9 mouse cellular contexts compared by ENCODE assay signal in genomic region chr10:45104098-45104497, GRCm38 (mm10). TPM values are rescaled to one million over a fixed set of nuclear protein-coding genes. Genes with fewer than 3 reads are reported as not detected.
DNase-seq lines count a peak whose midpoint lies in the region; ATAC-seq lines count a peak whose summit lies in the region.
"Had no signal": no experiment of that assay in that cellular context is flagged by ENCODE, and none has a peak within 500 bp of the region (broad histone marks: within the 10 kb centered on the region; RNA-seq: fewer than 3 reads in every experiment).

No protein-coding gene starts in this region.

- WGBS in neural tube, embryonic 11.5 days = 65% methylated on average over 7 of the region's 7 CpGs
- 27% methylated on average over 7 of the region's 7 CpGs for WGBS in heart, embryonic 16.5 days

- H3K4me3 ChIP-seq in neural tube, embryonic 11.5 days (ENCODE audit: low read depth, low read length) = no peak overlapping the region
- H3K4me3 ChIP-seq in heart, embryonic 16.5 days (ENCODE audit: low read length) = no peak overlapping the region
- H3K4me3 ChIP-seq: megakaryocyte, embryonic 14.5 days had no signal

- no peaks in the 10 kb centered on the region for H3K27me3 ChIP-seq in neural tube, embryonic 11.5 days (ENCODE audit: control insufficient read depth, insufficient read depth, low read length)
- H3K27me3 ChIP-seq in heart, embryonic 16.5 days (ENCODE audit: control insufficient read depth, insufficient read depth, low read length) = no peaks in the 10 kb centered on the region
- H3K27me3 ChIP-seq: megakaryocyte, embryonic 14.5 days had no signal

- peak; percentile 40 for ATAC-seq in neural tube, embryonic 11.5 days (ENCODE audit: insufficient read depth, low FRiP score, low TSS enrichment)
- peak; percentile 86 for ATAC-seq in heart, embryonic 16.5 days (replicated peaks; ENCODE audit: extremely low read depth, insufficient read depth, low FRiP score)

- no peak overlapping the region for H3K4me2 ChIP-seq in neural tube, embryonic 11.5 days (ENCODE audit: low read depth)
- H3K4me2 ChIP-seq in heart, embryonic 16.5 days (ENCODE audit: low read depth, low read length) = peak overlapping the region; percentile 33; the same call in 1 of the 2 replicates

- no peak for DNase-seq in neural tube, embryonic 11.5 days (ENCODE audit: low spot score)
- no peak for DNase-seq in neural tube, embryonic 10.5 days (ENCODE audit: extremely low spot score, low spot score)
- peak; percentile 24 for DNase-seq in cerebellum, adult 8-10 months
- peak; percentile 68 for DNase-seq in kidney, postnatal 14 days
- DNase-seq in skeletal muscle tissue, adult 2 months (ENCODE audit: low read depth, low spot score) = peak; percentile 30
- DNase-seq in c-Kit-positive CD71-positive TER-119-positive erythroid progenitor cells, embryonic 14.5 days (ENCODE audit: low spot score) = no peak
- DNase-seq in retina, embryonic 14.5 days (ENCODE audit: low spot score) = no peak

- peak overlapping the region; percentile 63; the same call in 1 of the 2 replicates for H3K27ac ChIP-seq in neural tube, embryonic 11.5 days (ENCODE audit: low read depth, low read length)
- peak overlapping the region; percentile 89 for H3K27ac ChIP-seq in heart, embryonic 16.5 days (ENCODE audit: low read length)

- H3K9ac ChIP-seq in neural tube, embryonic 11.5 days (ENCODE audit: low read length) = no peak overlapping the region
- 0 out of 2 replicates have a peak overlapping the region, but pooled peaks have one; percentile 7 for H3K9ac ChIP-seq in heart, embryonic 16.5 days (ENCODE audit: low read length)

- H3K4me1 ChIP-seq in neural tube, embryonic 11.5 days (ENCODE audit: control insufficient read depth, insufficient read depth, low read length) = no peaks in the 10 kb centered on the region
- peaks cover 11% of the 10 kb centered on the region for H3K4me1 ChIP-seq in heart, embryonic 16.5 days (ENCODE audit: control insufficient read depth, insufficient read depth, low read length)

- no peaks in the 10 kb centered on the region for H3K9me3 ChIP-seq in neural tube, embryonic 11.5 days (ENCODE audit: control insufficient read depth, low read length)
- H3K9me3 ChIP-seq in heart, embryonic 16.5 days (replicated peaks; ENCODE audit: control insufficient read depth, low read length) = peaks cover 2% of the 10 kb centered on the region

- H3K36me3 ChIP-seq in neural tube, embryonic 11.5 days (ENCODE audit: control insufficient read depth, insufficient read depth, low read length) = peaks cover 7% of the 10 kb centered on the region
- H3K36me3 ChIP-seq in heart, embryonic 16.5 days (ENCODE audit: control insufficient read depth, insufficient read depth) = peaks cover 16% of the 10 kb centered on the region

RNA-seq across cellular contexts. Expression of gene Prep, which starts 37.1 kb away (rescaled TPM):
- 30.7 and 32.4 TPM in 2 replicates for polyA plus RNA-seq in neural tube, embryonic 11.5 days (2014; fragmentation: Nextera tagmentation; extraction: Ambion mirVana)
- 26.3 and 28.4 TPM in 2 replicates for polyA plus RNA-seq in heart, embryonic 16.5 days (2015; fragmentation: Nextera tagmentation; extraction: Ambion mirVana)

Comparison
In these comparisons a context has a peak if more than half of its experiments do, and no peak if none do; other contexts are left out.
1. DNase-seq: peak in cerebellum, adult 8-10 months (single experiment), kidney, postnatal 14 days (single experiment) and skeletal muscle tissue, adult 2 months (single experiment); none in neural tube, embryonic 11.5 days (single experiment), neural tube, embryonic 10.5 days (single experiment), c-Kit-positive CD71-positive TER-119-positive erythroid progenitor cells, embryonic 14.5 days (single experiment) and retina, embryonic 14.5 days (single experiment).